Comparison of ENCODE assay signal across 9 mouse cellular contexts in genomic region chr2:163592084-163592483, GRCm38 (mm10). TPM values are rescaled to one million over a fixed set of nuclear protein-coding genes. Genes with fewer than 3 reads are reported as not detected.
DNase-seq lines count a peak whose midpoint lies in the region; ATAC-seq and TF ChIP-seq lines count a peak whose summit lies in the region.
"Had no signal": no experiment of that assay in that cellular context is flagged by ENCODE, and none has a peak within 500 bp of the region (broad histone marks: within the 10 kb centered on the region; RNA-seq: fewer than 3 reads in every experiment).

No protein-coding gene starts in this region.

- peak; percentile 38 for TF ChIP-seq RAD21 in CH12.LX (IDR thresholded peaks at IDR 0.05; ENCODE audit: low read depth, low read length)

- no peak overlapping the region for H3K4me2 ChIP-seq in CH12.LX (ENCODE audit: insufficient read depth, low read depth, poor library complexity, severe bottlenecking)
- H3K4me2 ChIP-seq in liver, postnatal 0 days (ENCODE audit: low read depth, low read length) = no peak overlapping the region
- H3K4me2 ChIP-seq: heart, embryonic 15.5 days had no signal

- H3K9me3 ChIP-seq in CH12.LX (replicated peaks; ENCODE audit: low read length) = no peaks in the 10 kb centered on the region
- H3K9me3 ChIP-seq in liver, postnatal 0 days (ENCODE audit: low read length) = no peaks in the 10 kb centered on the region
- H3K9me3 ChIP-seq: heart, embryonic 15.5 days had no signal

- WGBS in liver, postnatal 0 days (ENCODE audit: insufficient replicate concordance) = 74% methylated on average over 1 of the region's 1 CpGs

- no peak for ATAC-seq in liver, postnatal 0 days

- peak; percentile 56 for DNase-seq in adrenal gland, postnatal 14 days
- no peak for DNase-seq in adrenal gland, adult 8-10 months
- DNase-seq in kidney, postnatal 10 days = peak; percentile 63
- no peak for DNase-seq in kidney, adult 18-20 months
- peak; percentile 57 for DNase-seq in CH12.LX (ENCODE audit: extremely low read depth)
- DNase-seq in liver, postnatal 0 days = peak; percentile 59
- DNase-seq in frontal cortex, postnatal 14 days (ENCODE audit: low spot score in 2 of 2) = no peak
- DNase-seq in heart, adult 9 months (ENCODE audit: low spot score in 2 of 2) = no peak

- H3K4me1 ChIP-seq in CH12.LX (ENCODE audit: control insufficient read depth in 1 of 2, insufficient read depth in 2 of 2) = peaks cover 7 to 35% of the 10 kb centered on the region in 2 experiments
- H3K4me1 ChIP-seq in liver, postnatal 0 days (ENCODE audit: insufficient read depth) = peaks cover 52% of the 10 kb centered on the region

- no peaks in the 10 kb centered on the region for H3K79me2 ChIP-seq in CH12.LX (replicated peaks; ENCODE audit: control insufficient read depth, extremely low read depth, insufficient read depth, poor library complexity, severe bottlenecking)

- in situ Hi-C loops in CH12.LX (cut with MboI; ENCODE audit: low pct_ligation_motif_present, low pct_unique_long_range_greater_than_20kb, low sequenced_read_pairs) = loop anchor here (10.0 kb wide), 1 partner anchor 57 kb away; no protein-coding TSS in a partner anchor

- peaks cover 12% of the 10 kb centered on the region for H3K27me3 ChIP-seq in CH12.LX (replicated peaks)
- no peaks in the 10 kb centered on the region for H3K27me3 ChIP-seq in liver, postnatal 0 days (ENCODE audit: insufficient read depth, low read length)
- H3K27me3 ChIP-seq: heart, embryonic 15.5 days had no signal

- dilution Hi-C loops in CH12.LX (cut with MboI; ENCODE audit: extremely low pct_ligation_motif_present, extremely low pct_unique_long_range_greater_than_20kb, low sequenced_read_pairs) = no loop called here

- H3K4me3 ChIP-seq in CH12.LX (replicated peaks in 1 of 3; ENCODE audit: low read depth in 2 of 3, low read length in 2 of 3, poor library complexity in 1 of 3) = no peak overlapping the region
- no peak overlapping the region for H3K4me3 ChIP-seq in liver, postnatal 0 days (ENCODE audit: low read depth, low read length)
- H3K4me3 ChIP-seq: heart, embryonic 15.5 days had no signal

- no peak overlapping the region for H3K9ac ChIP-seq in CH12.LX (ENCODE audit: insufficient read depth, low read depth)
- no peak overlapping the region for H3K9ac ChIP-seq in liver, postnatal 0 days (replicated peaks)
- H3K9ac ChIP-seq: heart, embryonic 15.5 days had no signal

- H3K36me3 ChIP-seq in CH12.LX (replicated peaks in 1 of 2; ENCODE audit: control insufficient read depth in 1 of 2, insufficient read depth in 1 of 2, low read length in 1 of 2) = no peaks in the 10 kb centered on the region
- H3K36me3 ChIP-seq in liver, postnatal 0 days (replicated peaks; ENCODE audit: insufficient read depth, low read length) = no peaks in the 10 kb centered on the region
- H3K36me3 ChIP-seq: heart, embryonic 15.5 days had no signal

- peak in 1 of 2 experiments; percentile 65; a peak in 3 of 4 replicates for TF ChIP-seq CTCF in CH12.LX (conservative IDR thresholded peaks at IDR 0.05 in 1 of 2, IDR thresholded peaks at IDR 0.05 in 1 of 2; ENCODE audit: low read depth in 2 of 2, low read length in 2 of 2)
- TF ChIP-seq CTCF in liver, postnatal 0 days (IDR thresholded peaks at IDR 0.05; ENCODE audit: low read depth) = peak; percentile 64

- TF ChIP-seq POLR2A in CH12.LX (IDR thresholded peaks at IDR 0.05; ENCODE audit: low read depth, low read length) = no peak

- H3K27ac ChIP-seq in CH12.LX (ENCODE audit: insufficient read depth, low read depth) = no peak overlapping the region
- H3K27ac ChIP-seq in liver, postnatal 0 days (ENCODE audit: low read depth) = peak overlapping the region; percentile 61
- H3K27ac ChIP-seq: heart, embryonic 15.5 days had no signal

- TF ChIP-seq EP300 in CH12.LX (IDR thresholded peaks at IDR 0.05; ENCODE audit: low read length) = no peak
- no peak for TF ChIP-seq EP300 in liver, postnatal 0 days (IDR thresholded peaks at IDR 0.05; ENCODE audit: low read depth)

TF ChIP-seq in CH12.LX, 34 proteins besides CTCF, POLR2A, EP300 and RAD21:
- TF ChIP-seq ETS1 (conservative IDR thresholded peaks at IDR 0.05; ENCODE audit: low read depth, low read length) = no peak
- 0 out of 2 replicates have a peak, but pooled peaks have one; percentile 22 for TF ChIP-seq ZNF384 (IDR thresholded peaks at IDR 0.05; ENCODE audit: low read depth, low read length)
- peak; percentile 41 for TF ChIP-seq SMC3 (IDR thresholded peaks at IDR 0.05; ENCODE audit: low read depth, low read length)
TF ChIP-seq in CH12.LX: peak in this region for 2.

RNA-seq across cellular contexts. Expression of gene Ttpal, which starts 10.0 kb away (rescaled TPM):
- total RNA-seq in adrenal gland, postnatal 14 days (2021) = 29.9 and 33.4 TPM in 2 replicates
- total RNA-seq in adrenal gland, adult 8-10 months (2022) = 10 to 100 TPM; 26.8 to 38.6 (median 31.5) TPM
- total RNA-seq in CH12.LX (2012; rRNA removed) (25.7 and 26.2 TPM in 2 replicates), CH12.LX (2014; rRNA removed) (32.5 and 38.9 TPM in 2 replicates)
- 17.3 and 21.9 TPM in 2 replicates for polyA plus RNA-seq in CH12.LX (2012; ENCODE audit: insufficient read length, low read depth)
- polyA plus RNA-seq in liver, postnatal 0 days (2015; fragmentation: Nextera tagmentation; extraction: Ambion mirVana) = 6.7 and 9.5 TPM in 2 replicates

RNA-seq across cellular contexts. Expression of gene Serinc3, which starts 52.8 kb away (rescaled TPM):
- total RNA-seq in adrenal gland, postnatal 14 days (2021) = 390 and 468 TPM in 2 replicates
- total RNA-seq in adrenal gland, adult 8-10 months (2022) = 100 to 1,000 TPM; 566 to 814 (median 738) TPM
- 345 and 358 TPM in 2 replicates for total RNA-seq in CH12.LX (2012; rRNA removed)
- total RNA-seq in CH12.LX (2014; rRNA removed) = 411 and 467 TPM in 2 replicates
- 493 and 611 TPM in 2 replicates for polyA plus RNA-seq in CH12.LX (2012; ENCODE audit: insufficient read length, low read depth)
- polyA plus RNA-seq in liver, postnatal 0 days (2015; fragmentation: Nextera tagmentation; extraction: Ambion mirVana) = 79.9 and 92.7 TPM in 2 replicates

Comparison
In these comparisons a context has a peak if more than half of its experiments do, and no peak if none do; other contexts are left out.
1. DNase-seq: peak in adrenal gland, postnatal 14 days (single experiment), kidney, postnatal 10 days (single experiment), CH12.LX (single experiment) and liver, postnatal 0 days (single experiment); none in adrenal gland, adult 8-10 months (single experiment), kidney, adult 18-20 months (single experiment), frontal cortex, postnatal 14 days (0 of 2) and heart, adult 9 months (0 of 2).